In genomic region chr1:132245010-132245409, GRCm38 (mm10) we compare ENCODE assay signal across 24 mouse cellular contexts. TPM values are rescaled to one million over a fixed set of nuclear protein-coding genes. Genes with fewer than 3 reads are reported as not detected.
"Had no signal": no experiment of that assay in that cellular context is flagged by ENCODE, and none has a peak within 500 bp of the region (broad histone marks: within the 10 kb centered on the region; RNA-seq: fewer than 3 reads in every experiment).

No protein-coding gene starts in this region.

- H3K36me3 ChIP-seq: limb, embryonic 10.5 days; midbrain, embryonic 10.5 days; neural tube, embryonic 15.5 days had no signal

- H3K9me3 ChIP-seq: limb, embryonic 10.5 days; midbrain, embryonic 10.5 days; neural tube, embryonic 15.5 days had no signal

- H3K4me1 ChIP-seq: limb, embryonic 10.5 days; midbrain, embryonic 10.5 days; neural tube, embryonic 15.5 days had no signal

- H3K27ac ChIP-seq: limb, embryonic 10.5 days; midbrain, embryonic 10.5 days; neural tube, embryonic 15.5 days had no signal

- H3K4me2 ChIP-seq: lung, embryonic 14.5 days; neural tube, embryonic 15.5 days had no signal

- H3K27me3 ChIP-seq: neural tube, embryonic 15.5 days had no signal

- H3K9ac ChIP-seq: lung, embryonic 14.5 days; neural tube, embryonic 15.5 days had no signal

- H3K4me3 ChIP-seq: limb, embryonic 10.5 days; midbrain, embryonic 10.5 days; myocyte; neural tube, embryonic 15.5 days had no signal

- DNase-seq: kidney, adult 11 months; kidney, postnatal 10 days; lung, embryonic 14.5 days; lung, postnatal 10 days; lung, postnatal 4 days; midbrain, embryonic 14.5 days; right cerebral cortex, postnatal 4 days; spleen, adult 18-20 months; thymus, adult 18-20 months; thymus, postnatal 14 days had no signal

RNA-seq across cellular contexts. Expression of gene Gm10188, which starts 15.4 kb away (rescaled TPM):
- total RNA-seq: layer of hippocampus, adult 8-10 months; layer of hippocampus, postnatal 14 days; left cerebral cortex, adult 18-20 months; left cerebral cortex, postnatal 10 days had no signal
- polyA plus RNA-seq: intestine, embryonic 14.5 days; kidney, embryonic 14.5 days; large intestine, adult 2 months; limb, embryonic 10.5 days; limb, embryonic 14.5 days; lung, embryonic 14.5 days; myocyte; neural tube, embryonic 11.5 days; stomach, embryonic 14.5 days had no signal

RNA-seq across cellular contexts. Expression of gene Klhdc8a, which starts 53.4 kb away (rescaled TPM):
- polyA plus RNA-seq: limb, embryonic 10.5 days; stomach, embryonic 14.5 days had no signal

RNA-seq across cellular contexts. Expression of gene AC124108.1, which starts 53.8 kb away (rescaled TPM):
- polyA plus RNA-seq: large intestine, adult 2 months had no signal
